Mouse (Mus musculus) adrenal gland, postnatal 36 days (tissue): ENCODE data around the gene Mlh1. TPM values are rescaled to one million over a fixed set of nuclear protein-coding genes. Genes with fewer than 3 reads are reported as not detected.

ENCODE experiments used
- total RNA-seq, 2 experiments: library from RNA; stranded (reverse); gene quantifications; 2 replicates each; pipeline ENCODE4 v1.2.3; 2021

Gene Mlh1
- total RNA-seq, 2 experiments from 2014 or later = 14.0 to 15.3 TPM

Other genes starting within 250 kb of the Mlh1 start
- gene Ccrl2, start 214.3 kb downstream of the Mlh1 start, total RNA-seq = 1 to 10 TPM; 7.2 to 9.2 TPM
- gene Lrrfip2, start 154.2 kb downstream of the Mlh1 start, total RNA-seq = 10 to 100 TPM; 53.0 to 57.3 TPM
- 10 to 100 TPM; 43.5 to 48.6 TPM for gene Epm2aip1, start 138 bp upstream of the Mlh1 start, total RNA-seq
- 100 to 1,000 TPM in 1 of 2 experiments, 10 to 100 TPM in 1; 47.0 to 175 TPM for gene Trank1, start 39.9 kb upstream of the Mlh1 start, total RNA-seq
- gene Dclk3, start 167.3 kb upstream of the Mlh1 start, total RNA-seq = under 1 TPM; 0.73 to 0.86 TPM